In genomic region chr7:29512729-29513128, GRCm38 (mm10) we compare ENCODE assay signal across 17 mouse cellular contexts. TPM values are rescaled to one million over a fixed set of nuclear protein-coding genes. Genes with fewer than 3 reads are reported as not detected.
DNase-seq lines count a peak whose midpoint lies in the region; ATAC-seq and TF ChIP-seq lines count a peak whose summit lies in the region.
"Had no signal": no experiment of that assay in that cellular context is flagged by ENCODE, and none has a peak within 500 bp of the region (broad histone marks: within the 10 kb centered on the region; RNA-seq: fewer than 3 reads in every experiment).

No protein-coding gene starts in this region.

- H3K27me3 ChIP-seq in kidney, embryonic 14.5 days (ENCODE audit: control insufficient read depth, insufficient read depth, low read length): no peaks in the 10 kb centered on the region
- no peaks in the 10 kb centered on the region for H3K27me3 ChIP-seq in testis, adult 2 months (ENCODE audit: control insufficient read depth, insufficient read depth, low read length)
- peaks cover 92% of the 10 kb centered on the region for H3K27me3 ChIP-seq in heart, embryonic 12.5 days (replicated peaks)
- H3K27me3 ChIP-seq: forebrain, embryonic 15.5 days; hindbrain, embryonic 15.5 days; limb, embryonic 12.5 days; liver, embryonic 13.5 days had no signal

- no peak for TF ChIP-seq POLR2A in testis, adult 2 months (IDR thresholded peaks at IDR 0.05; ENCODE audit: control insufficient read depth, low read depth, low read length)

- TF ChIP-seq CTCF in testis, adult 2 months (IDR thresholded peaks at IDR 0.05; ENCODE audit: control insufficient read depth, insufficient read depth, insufficient replicate concordance, low read depth, low read length): no peak

- H3K4me1 ChIP-seq in kidney, embryonic 14.5 days (ENCODE audit: control insufficient read depth, insufficient read depth, low read length): peaks cover 35% of the 10 kb centered on the region
- H3K4me1 ChIP-seq in testis, adult 2 months (ENCODE audit: control insufficient read depth, insufficient read depth, low read length): peaks cover 9% of the 10 kb centered on the region
- H3K4me1 ChIP-seq in heart, embryonic 12.5 days (replicated peaks): peaks cover 19% of the 10 kb centered on the region

- no peaks in the 10 kb centered on the region for H3K9me3 ChIP-seq in kidney, embryonic 14.5 days (ENCODE audit: control insufficient read depth, low read length)
- H3K9me3 ChIP-seq in heart, embryonic 12.5 days (replicated peaks): no peaks in the 10 kb centered on the region
- H3K9me3 ChIP-seq: forebrain, embryonic 15.5 days; hindbrain, embryonic 15.5 days; limb, embryonic 12.5 days; liver, embryonic 13.5 days had no signal

- peak overlapping the region; percentile 65; the same call in 1 of the 2 replicates for H3K27ac ChIP-seq in kidney, embryonic 14.5 days (ENCODE audit: low read depth, low read length)
- H3K27ac ChIP-seq in testis, adult 2 months (ENCODE audit: control insufficient read depth, insufficient read depth, low read depth, low read length): peak overlapping the region; percentile 7; the same call in 1 of the 2 replicates
- no peak overlapping the region for H3K27ac ChIP-seq in heart, embryonic 12.5 days (ENCODE audit: poor library complexity, severe bottlenecking)
- H3K27ac ChIP-seq: forebrain, embryonic 15.5 days; hindbrain, embryonic 15.5 days; limb, embryonic 12.5 days; liver, embryonic 13.5 days had no signal

- H3K4me3 ChIP-seq in kidney, embryonic 14.5 days (ENCODE audit: low read length): no peak overlapping the region
- H3K4me3 ChIP-seq in testis, adult 2 months (ENCODE audit: control insufficient read depth, low read depth, low read length): no peak overlapping the region
- H3K4me3 ChIP-seq in heart, embryonic 12.5 days: no peak overlapping the region
- H3K4me3 ChIP-seq: forebrain, embryonic 15.5 days; hindbrain, embryonic 15.5 days; limb, embryonic 12.5 days; liver, embryonic 13.5 days had no signal

- no peaks in the 10 kb centered on the region for H3K36me3 ChIP-seq in kidney, embryonic 14.5 days (ENCODE audit: control insufficient read depth, insufficient read depth, low read length)
- no peaks in the 10 kb centered on the region for H3K36me3 ChIP-seq in testis, adult 2 months (ENCODE audit: control insufficient read depth, insufficient read depth, low read length)
- H3K36me3 ChIP-seq in heart, embryonic 12.5 days: no peaks in the 10 kb centered on the region
- H3K36me3 ChIP-seq: forebrain, embryonic 15.5 days; hindbrain, embryonic 15.5 days; limb, embryonic 12.5 days; liver, embryonic 13.5 days had no signal

- no peak overlapping the region for H3K4me2 ChIP-seq in kidney, embryonic 14.5 days (replicated peaks; ENCODE audit: low read depth, low read length)
- H3K4me2 ChIP-seq in heart, embryonic 12.5 days: no peak overlapping the region
- H3K4me2 ChIP-seq: forebrain, embryonic 15.5 days; heart, embryonic 11.5 days; hindbrain, embryonic 15.5 days; limb, embryonic 12.5 days; liver, embryonic 13.5 days had no signal

- no peak for DNase-seq in kidney, adult 18-20 months
- DNase-seq in testis, postnatal 14 days (ENCODE audit: low spot score): no peak
- peak; percentile 55 for DNase-seq in lung, postnatal 25 days (ENCODE audit: low spot score)
- no peak for DNase-seq in adrenal gland, adult 8-10 months
- DNase-seq: B cell, adult 2 months; cerebellum, adult 9-11 months; liver, embryonic 13.5 days; thymus, postnatal 25 days had no signal

- 48% methylated on average over 4 of the region's 4 CpGs for WGBS in kidney, embryonic 14.5 days
- 27% methylated on average over 4 of the region's 4 CpGs for WGBS in heart, embryonic 12.5 days

- H3K9ac ChIP-seq in kidney, embryonic 14.5 days (ENCODE audit: low read depth, low read length): no peak overlapping the region
- H3K9ac ChIP-seq in heart, embryonic 12.5 days: no peak overlapping the region
- H3K9ac ChIP-seq: forebrain, embryonic 15.5 days; hindbrain, embryonic 15.5 days; limb, embryonic 12.5 days; liver, embryonic 13.5 days had no signal

- ATAC-seq in kidney, embryonic 14.5 days (ENCODE audit: low FRiP score, low TSS enrichment): no peak
- no peak for ATAC-seq in heart, embryonic 12.5 days (ENCODE audit: insufficient number of reproducible peaks, low FRiP score)
- ATAC-seq: activated CD4-positive, CD25-positive, alpha-beta regulatory T cell, adult 4 months; forebrain, embryonic 15.5 days; midbrain, embryonic 16.5 days had no signal

RNA-seq across cellular contexts. Expression of gene Sipa1l3, which starts 5.7 kb away (rescaled TPM):
- 9.5 and 17.4 TPM in 2 replicates for polyA plus RNA-seq in kidney, embryonic 14.5 days (2014; fragmentation: Nextera tagmentation; extraction: Ambion mirVana)
- 68.0 and 71.5 TPM in 2 replicates for polyA plus RNA-seq in testis, adult 2 months (2012; rRNA removed)
- polyA plus RNA-seq in heart, embryonic 12.5 days (2016; fragmentation: Nextera tagmentation; extraction: Ambion mirVana): 3.7 and 3.8 TPM in 2 replicates
- total RNA-seq in adrenal gland, adult 8-10 months (2022): 10 to 100 TPM; 33.2 to 42.3 (median 40.6) TPM
